Mouse (Mus musculus) heart, adult 18-20 months (tissue): Measurements from ENCODE around the gene Pmel. TPM values are rescaled to one million over a fixed set of nuclear protein-coding genes. Genes with fewer than 3 reads are reported as not detected.
"Not testable (repeated sequence)": the region's sequence is repeated elsewhere in the genome, so short reads cannot be mapped to it uniquely, and the experiment has no call there.

Source experiments
- DNase-seq, 2 experiments: peaks; one replicate each; pipeline ENCODE4 v3.0.0; 2021 to 2022; ENCODE audit warnings: mixed read lengths in 1 of 2
- total RNA-seq, 2 experiments: library from RNA; stranded (reverse); gene quantifications; 2 replicates each; pipeline ENCODE4 v1.2.3; 2021

Gene Pmel
- total RNA-seq, 2 experiments from 2014 or later: 0.65 to 1.1 TPM

DNA sequence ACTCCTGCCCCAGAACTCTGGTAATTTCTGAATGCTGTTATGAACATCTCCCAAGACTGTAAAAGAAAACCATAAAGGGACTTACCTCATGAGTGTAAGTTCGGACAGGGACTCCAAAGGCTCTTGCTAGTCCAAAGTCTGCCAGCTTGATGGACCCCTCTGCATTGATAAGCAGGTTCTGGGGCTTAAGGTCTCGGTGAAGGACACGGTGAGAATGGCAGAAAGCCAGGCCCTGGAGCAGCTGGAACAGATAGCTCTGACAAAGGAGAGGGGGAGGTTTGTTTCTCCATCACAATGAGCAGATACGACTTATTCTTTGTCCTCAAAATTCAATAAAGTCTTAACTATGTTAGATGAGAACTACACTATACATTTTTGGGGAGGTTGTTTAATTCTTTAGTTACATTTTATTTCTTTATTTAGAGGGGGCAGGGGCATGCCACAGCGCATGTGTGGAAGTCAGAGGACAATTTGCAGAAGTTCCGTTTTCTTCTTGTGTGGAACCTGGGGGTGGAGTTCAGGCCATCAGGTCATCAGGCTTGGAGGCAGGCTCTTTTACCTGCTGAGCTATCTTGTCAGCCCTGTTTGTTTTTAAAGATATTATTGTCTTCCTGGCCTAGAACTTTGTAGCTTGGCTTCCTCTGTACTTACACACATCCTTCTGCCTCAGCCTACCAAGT, 1.5 kb upstream of the Pmel start:
- DNase-seq: no peak

- DNase-seq: peak; percentile 94 to 96
Measured at GRCm38 (mm10) chr10:128704491-128705316, 709 bp downstream of the Pmel start, which contains the start of gene Cdk2. Cdk2 (minus strand) TSS chr10:128705031.

GRCm38 (mm10) chr10:128705317-128705693, 1.3 kb downstream of the Pmel start:
- DNase-seq: no peak

GRCm38 (mm10) chr10:128711318-128711717, 7.3 kb downstream of the Pmel start:
- not testable (repeated sequence) for DNase-seq

DNA sequence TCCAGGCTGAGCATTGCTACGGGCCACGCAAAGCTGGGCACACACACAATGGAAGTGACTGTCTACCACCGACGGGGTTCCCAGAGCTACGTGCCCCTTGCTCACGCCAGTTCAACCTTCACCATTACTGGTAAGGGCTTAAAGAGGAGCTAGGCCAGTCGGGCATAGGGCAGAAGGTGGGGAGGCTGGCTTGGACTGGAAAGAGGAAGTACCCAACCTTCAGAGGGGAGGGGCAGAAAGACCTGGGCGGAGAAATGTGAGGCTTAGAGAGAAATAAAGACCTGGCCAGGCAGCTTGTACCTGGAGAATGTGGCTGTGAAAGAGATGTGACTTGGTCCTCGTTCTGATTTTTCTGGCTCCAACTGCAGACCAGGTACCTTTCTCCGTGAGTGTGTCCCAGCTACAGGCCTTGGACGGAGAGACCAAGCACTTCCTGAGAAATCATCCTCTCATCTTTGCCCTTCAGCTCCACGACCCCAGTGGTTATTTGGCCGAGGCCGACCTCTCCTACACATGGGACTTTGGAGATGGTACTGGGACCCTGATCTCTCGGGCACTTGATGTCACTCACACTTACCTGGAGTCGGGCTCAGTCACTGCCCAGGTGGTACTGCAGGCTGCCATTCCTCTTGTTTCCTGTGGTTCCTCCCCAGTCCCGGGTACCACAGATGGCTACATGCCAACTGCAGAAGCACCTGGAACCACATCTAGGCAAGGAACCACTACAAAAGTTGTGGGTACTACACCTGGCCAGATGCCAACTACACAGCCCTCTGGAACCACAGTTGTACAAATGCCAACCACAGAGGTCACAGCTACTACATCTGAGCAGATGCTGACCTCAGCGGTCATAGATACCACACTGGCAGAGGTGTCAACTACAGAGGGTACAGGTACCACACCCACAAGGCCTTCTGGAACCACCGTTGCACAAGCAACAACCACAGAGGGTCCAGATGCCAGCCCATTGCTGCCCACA, 11.9 kb downstream of the Pmel start:
- no peak for DNase-seq

- DNase-seq: not testable (repeated sequence)
Measured at GRCm38 (mm10) chr10:128725466-128725865, 21.5 kb downstream of the Pmel start.

GRCm38 (mm10) chr10:128728059-128728458, 24.1 kb downstream of the Pmel start:
- DNase-seq: no peak

- peak; percentile 68 to 86 for DNase-seq
Measured at GRCm38 (mm10) chr10:128731002-128731433, 27.0 kb downstream of the Pmel start.

- DNase-seq: no peak
Measured at GRCm38 (mm10) chr10:128731992-128732391, 28.0 kb downstream of the Pmel start.

- peak in 1 of 2 experiments; percentile 7 for DNase-seq
Measured at GRCm38 (mm10) chr10:128737435-128737834, 33.4 kb downstream of the Pmel start.

DNA sequence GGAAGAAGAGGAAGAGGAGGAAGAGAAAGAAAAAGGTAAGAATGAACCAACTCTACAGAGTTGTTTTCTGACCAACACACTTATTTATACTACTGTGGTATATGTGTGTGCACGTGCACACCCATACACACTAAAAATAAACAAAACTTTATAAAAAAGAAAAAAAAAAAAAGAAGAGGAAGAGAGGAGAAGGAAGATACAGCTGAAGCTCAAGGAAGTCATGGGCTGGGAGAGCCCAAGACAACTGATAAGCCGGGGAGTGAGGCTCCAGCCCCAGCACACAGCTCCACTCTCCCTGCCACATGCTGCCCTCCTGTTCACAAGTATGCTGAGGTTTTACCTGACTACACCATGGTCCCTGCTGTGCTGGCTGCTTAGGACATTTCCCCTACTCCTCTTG, 36.3 kb downstream of the Pmel start:
- no peak for DNase-seq

DNA sequence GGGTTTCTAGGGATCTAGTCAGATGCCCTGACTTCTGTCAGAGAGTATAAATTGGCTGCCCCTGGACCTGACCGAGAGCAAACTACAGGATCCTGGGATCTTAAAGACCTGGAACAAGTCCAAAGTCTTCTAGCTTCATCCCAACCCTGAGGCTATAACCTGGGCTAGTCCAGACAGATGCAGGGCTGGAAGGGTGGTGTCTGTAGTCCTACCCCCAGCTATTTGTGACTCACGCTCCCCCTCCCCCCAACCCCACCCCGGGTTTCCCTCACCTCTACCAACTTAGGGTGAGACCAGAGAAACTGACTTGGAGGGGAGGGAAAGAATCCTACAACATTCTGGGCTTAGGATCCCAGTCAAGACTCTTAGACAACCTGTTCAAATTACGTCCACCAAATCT, 38.6 kb downstream of the Pmel start:
- DNase-seq: peak in 1 of 2 experiments; percentile 19

GRCm38 (mm10) chr10:128743235-128743634, 39.2 kb downstream of the Pmel start:
- DNase-seq: peak in 1 of 2 experiments; percentile 14

GRCm38 (mm10) chr10:128743791-128744191, 39.8 kb downstream of the Pmel start:
- DNase-seq: peak; percentile 81 to 84

DNA sequence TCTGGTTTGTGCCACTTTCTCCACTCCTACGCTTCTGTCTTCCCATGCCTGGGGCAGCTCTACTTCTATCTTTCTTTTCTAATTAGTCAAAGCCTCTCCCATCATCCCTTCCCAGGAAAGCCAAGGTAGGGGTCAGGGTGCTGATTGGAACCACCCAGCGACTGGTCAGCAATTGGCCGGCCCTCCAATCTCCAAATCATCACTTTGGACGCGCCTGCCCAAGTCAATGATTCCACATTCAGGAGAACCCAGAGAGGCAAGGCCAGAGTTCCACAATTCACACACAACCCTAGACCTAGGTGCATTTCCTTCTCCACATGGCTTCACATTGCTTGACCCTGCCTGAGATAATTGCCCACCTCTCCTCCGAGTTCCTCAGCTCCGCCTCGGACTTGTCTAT, 40.2 kb downstream of the Pmel start:
- DNase-seq: no peak

GRCm38 (mm10) chr10:128744680-128745601, 40.9 kb downstream of the Pmel start, which contains the start of gene Dgka:
Dgka (minus strand) TSS chr10:128744855.
- DNase-seq: peak; percentile 27 to 58

- peak; percentile 28 to 66 for DNase-seq
Measured at GRCm38 (mm10) chr10:128745946-128746613, 42.1 kb downstream of the Pmel start.

DNA sequence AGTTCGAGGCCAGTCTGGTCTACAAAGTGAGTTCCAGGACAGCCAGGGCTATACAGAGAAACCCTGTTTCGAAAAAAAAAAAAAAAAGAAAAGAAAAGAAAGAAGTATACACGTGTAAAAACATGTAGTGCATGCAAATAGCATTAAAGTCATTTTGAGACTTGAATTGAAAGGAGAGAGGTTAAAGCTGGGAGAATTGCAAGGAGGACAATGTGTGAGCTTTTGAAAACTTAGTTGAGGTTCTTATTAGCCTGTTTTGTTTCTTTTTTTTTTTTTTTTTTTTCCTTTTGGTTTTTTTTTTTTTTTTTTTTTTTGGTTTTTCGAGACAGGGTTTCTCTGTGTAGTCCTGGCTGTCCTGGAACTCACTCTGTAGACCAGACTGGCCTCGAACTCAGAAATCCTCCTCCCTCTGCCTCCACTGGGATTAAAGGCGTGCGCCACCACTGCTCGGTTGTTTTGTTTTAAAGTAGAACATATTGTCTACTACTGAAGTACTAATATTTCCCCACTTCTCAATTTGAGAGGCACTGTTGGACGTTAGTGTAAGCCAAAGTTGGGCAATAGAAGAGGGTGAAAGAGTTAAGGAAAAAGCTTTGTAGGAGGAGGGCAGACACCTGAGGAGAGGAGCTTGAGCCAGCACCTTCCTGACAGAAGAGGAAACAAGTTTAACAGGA, 43.1 kb downstream of the Pmel start:
- no peak for DNase-seq

GRCm38 (mm10) chr10:128747646-128748251, 43.8 kb downstream of the Pmel start, which contains the start of gene Pym1:
Pym1 (plus strand) TSS chr10:128747889.
- peak; percentile 87 to 93 for DNase-seq
